Mouse (Mus musculus) heart, embryonic 14.5 days (tissue): ENCODE measurements at regions not wholly inside any gene's neighbourhood (a gene's known extent, or its start where the extent isn't known, plus 50 kb on each side); places are given as distances from the start of the nearest gene placed in this dataset.

Experiments used
- ATAC-seq: fragments of 200-750 bp; cut with Nextera tagmentation; 2 replicates; pipeline ENCODE4 v1.8.0; 2017; ENCODE audit warnings: low read depth, moderate TSS enrichment; ENCODE audit not compliant: insufficient number of reproducible peaks, insufficient read depth, low FRiP score
- H3K27ac ChIP-seq, 2 experiments: fragments of 200-500 bp in 1 of 2; fragments of 300-500 bp in 1 of 2; sonication (generic) in 1 of 2; replicated peaks in 1 of 2; 2 replicates each; pipeline ENCODE4 v1.5.1; 2012 to 2014; ENCODE audit warnings: low read depth in 2 of 2, low read length in 2 of 2, control low read depth in 1 of 2, mild to moderate bottlenecking in 1 of 2, mixed read lengths in 1 of 2; ENCODE audit not compliant: control insufficient read depth in 1 of 2, insufficient read depth in 1 of 2
- H3K27me3 ChIP-seq: fragments of 300-500 bp; sonication (generic); 2 replicates; pipeline ENCODE4 v1.6.1; 2014; ENCODE audit warnings: mild to moderate bottlenecking, low read length, control low read depth; ENCODE audit not compliant: control insufficient read depth, insufficient read depth
- H3K36me3 ChIP-seq: fragments of 300-500 bp; sonication (generic); 2 replicates; pipeline ENCODE4 v1.6.1; 2014; ENCODE audit warnings: mild to moderate bottlenecking, control low read depth, low read length, mixed read lengths; ENCODE audit not compliant: control insufficient read depth, insufficient read depth
- H3K4me1 ChIP-seq, 2 experiments: fragments of 200-500 bp in 1 of 2; fragments of 300-500 bp in 1 of 2; sonication (generic) in 1 of 2; 2 replicates each; pipeline ENCODE4 v1.6.1; 2012 to 2014; ENCODE audit warnings: low read length in 2 of 2, control low read depth in 1 of 2, mixed read lengths in 1 of 2; ENCODE audit not compliant: control insufficient read depth in 2 of 2, insufficient read depth in 2 of 2
- H3K4me2 ChIP-seq: fragments of 300-500 bp; sonication (generic); 2 replicates; pipeline ENCODE4 v1.6.1; 2014; ENCODE audit warnings: mild to moderate bottlenecking, low read length
- H3K4me3 ChIP-seq, 2 experiments: fragments of 200-500 bp in 1 of 2; fragments of 300-500 bp in 1 of 2; sonication (generic) in 1 of 2; 2 replicates each; pipeline ENCODE4 v1.5.1; 2012 to 2014; ENCODE audit warnings: low read length in 2 of 2, mild to moderate bottlenecking in 2 of 2, control low read depth in 1 of 2, low read depth in 1 of 2, moderate library complexity in 1 of 2; ENCODE audit not compliant: control insufficient read depth in 1 of 2, insufficient read depth in 1 of 2
- H3K9ac ChIP-seq: fragments of 300-500 bp; sonication (generic); 2 replicates; pipeline ENCODE4 v1.6.1; 2014; ENCODE audit warnings: mild to moderate bottlenecking, low read length
- H3K9me3 ChIP-seq: fragments of 300-500 bp; sonication (generic); 2 replicates; pipeline ENCODE4 v1.6.1; 2016; ENCODE audit warnings: low read length, control low read depth; ENCODE audit not compliant: control insufficient read depth
- WGBS: fragments of 180-500 bp; shearing (Covaris S2); extraction: QIAGEN DNeasy Blood & Tissue Kit; methylation state at CpG from one replicate; pipeline ENCODE4 v1.1.7; 2014; 5-methylcytosine and 5-hydroxymethylcytosine counted together

GRCm38 (mm10) chr5:97582509-97582908, 125.7 kb upstream of the Gk2 start:
- no peak overlapping the region for H3K4me2 ChIP-seq
- H3K4me1 ChIP-seq = no peaks in the 10 kb centered on the region

GRCm38 (mm10) chr5:97565486-97565885, 108.7 kb upstream of the Gk2 start:
- Histone ChIP-seq H3K27ac (no peak overlapping the region), H3K4me1 (no peaks in the 10 kb centered on the region), H3K9ac (no peak overlapping the region), H3K27me3 (no peaks in the 10 kb centered on the region), H3K4me2 (no peak overlapping the region), H3K9me3 (no peaks in the 10 kb centered on the region), H3K36me3 (no peaks in the 10 kb centered on the region), H3K4me3 (no peak overlapping the region)
- WGBS = 62% methylated on average over 5 of the region's 5 CpGs
- ATAC-seq = no peak

More at GRCm38 (mm10) chr5:97582509-97582908, 125.7 kb upstream of the Gk2 start:
- no peak overlapping the region for H3K27ac ChIP-seq
- no peaks in the 10 kb centered on the region for H3K9me3 ChIP-seq
- H3K4me3 ChIP-seq = no peak overlapping the region
- 92% methylated on average over 2 of the region's 2 CpGs for WGBS
- no peaks in the 10 kb centered on the region for H3K36me3 ChIP-seq
- no peak overlapping the region for H3K9ac ChIP-seq
- H3K27me3 ChIP-seq = no peaks in the 10 kb centered on the region
- ATAC-seq = no peak

- no peak overlapping the region for H3K27ac ChIP-seq
- WGBS = 76% methylated on average over 6 of the region's 6 CpGs
- ATAC-seq = no peak
These were observed 106.9 kb upstream of the Gk2 start for GRCm38 (mm10) chr5:97563724-97564123.

GRCm38 (mm10) chr5:97554274-97554673, 97.5 kb upstream of the Gk2 start:
- Histone ChIP-seq H3K9ac (no peak overlapping the region), H3K4me2 (peak overlapping the region; percentile 36), H3K27ac (peak overlapping the region; percentile 51 to 70; a peak in 3 of 4 replicates), H3K4me1 (peaks cover 4 to 5% of the 10 kb centered on the region in 2 experiments; a peak in 2 of 4 replicates), H3K27me3 (no peaks in the 10 kb centered on the region), H3K4me3 (no peak overlapping the region), H3K9me3 (peaks cover 7% of the 10 kb centered on the region; the same call in 1 of the 2 replicates), H3K36me3 (no peaks in the 10 kb centered on the region)
- ATAC-seq = no peak
- WGBS = 31% methylated on average over 6 of the region's 6 CpGs

More at GRCm38 (mm10) chr5:97563724-97564123, 106.9 kb upstream of the Gk2 start:
- Histone ChIP-seq H3K4me2 (no peak overlapping the region), H3K4me3 (no peak overlapping the region), H3K9me3 (no peaks in the 10 kb centered on the region), H3K4me1 (no peaks in the 10 kb centered on the region), H3K9ac (no peak overlapping the region), H3K36me3 (no peaks in the 10 kb centered on the region), H3K27me3 (no peaks in the 10 kb centered on the region)

GRCm38 (mm10) chr5:97553122-97553521, 96.3 kb upstream of the Gk2 start:
- no peak overlapping the region for H3K9ac ChIP-seq
- H3K36me3 ChIP-seq = no peaks in the 10 kb centered on the region
- H3K27me3 ChIP-seq = no peaks in the 10 kb centered on the region
- ATAC-seq = no peak
- H3K4me2 ChIP-seq = no peak overlapping the region
- H3K4me3 ChIP-seq = no peak overlapping the region
- 56% methylated on average over 3 of the region's 3 CpGs for WGBS
- H3K4me1 ChIP-seq = peaks cover 4 to 5% of the 10 kb centered on the region in 2 experiments; a peak in 2 of 4 replicates
- peaks cover 7% of the 10 kb centered on the region; the same call in 1 of the 2 replicates for H3K9me3 ChIP-seq
- H3K27ac ChIP-seq = no peak overlapping the region

GRCm38 (mm10) chr5:97537492-97538257, 80.9 kb upstream of the Gk2 start:
- Histone ChIP-seq H3K27ac (no peak overlapping the region), H3K4me1 (no peaks in the 10 kb centered on the region), H3K9me3 (no peaks in the 10 kb centered on the region), H3K4me2 (no peak overlapping the region), H3K4me3 (no peak overlapping the region), H3K27me3 (no peaks in the 10 kb centered on the region), H3K36me3 (no peaks in the 10 kb centered on the region), H3K9ac (no peak overlapping the region)
- no peak for ATAC-seq
- 16% methylated on average over 3 of the region's 3 CpGs for WGBS

- Histone ChIP-seq H3K4me1 (no peaks in the 10 kb centered on the region), H3K9ac (no peak overlapping the region), H3K4me2 (no peak overlapping the region), H3K36me3 (no peaks in the 10 kb centered on the region), H3K27me3 (no peaks in the 10 kb centered on the region), H3K4me3 (no peak overlapping the region), H3K27ac (no peak overlapping the region), H3K9me3 (no peaks in the 10 kb centered on the region)
- 76% methylated on average over 5 of the region's 5 CpGs for WGBS
- no peak for ATAC-seq
These were observed 76.9 kb upstream of the Gk2 start for GRCm38 (mm10) chr5:97533733-97534132.

GRCm38 (mm10) chr5:97527555-97527954, 70.7 kb upstream of the Gk2 start:
- no peak overlapping the region for H3K4me3 ChIP-seq

More at GRCm38 (mm10) chr5:97527555-97527954, 70.7 kb upstream of the Gk2 start:
- Histone ChIP-seq H3K27ac (no peak overlapping the region), H3K4me1 (no peaks in the 10 kb centered on the region), H3K27me3 (no peaks in the 10 kb centered on the region), H3K36me3 (no peaks in the 10 kb centered on the region), H3K9me3 (no peaks in the 10 kb centered on the region), H3K4me2 (no peak overlapping the region), H3K9ac (no peak overlapping the region)
- WGBS = 84% methylated on average over 5 of the region's 5 CpGs
- ATAC-seq = no peak
